In the genomic region with DNA sequence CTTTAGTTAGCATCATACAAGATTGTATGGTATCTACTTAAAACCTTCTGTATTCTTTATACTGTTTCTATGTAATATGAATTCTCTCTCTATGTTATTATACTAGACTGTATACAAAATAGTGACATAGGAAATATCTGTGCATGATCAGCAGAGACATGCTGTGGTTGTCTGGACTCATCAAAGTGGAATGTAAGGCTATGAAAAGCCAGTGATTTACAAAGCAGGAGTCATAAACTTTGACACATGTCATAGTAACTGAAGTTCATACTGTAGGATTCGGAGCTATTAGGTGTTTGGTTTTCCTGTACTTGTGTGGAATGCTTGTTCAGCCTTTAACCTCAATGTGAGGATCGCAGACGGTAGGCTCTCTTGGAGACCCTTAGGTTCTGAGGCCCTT, we compare ENCODE assay signal across 17 mouse cellular contexts. TPM values are rescaled to one million over a fixed set of nuclear protein-coding genes. Genes with fewer than 3 reads are reported as not detected.
A peak's percentile ranks its signal among the peaks of the same experiment; 100 is the strongest.
DNase-seq lines count a peak whose midpoint lies in the region; ATAC-seq and TF ChIP-seq lines count a peak whose summit lies in the region.
"Had no signal": no experiment of that assay in that cellular context is flagged by ENCODE, and none has a peak within 500 bp of the region (broad histone marks: within the 10 kb centered on the region; RNA-seq: fewer than 3 reads in every experiment).

No protein-coding gene starts in this region.

- no peaks in the 10 kb centered on the region for H3K36me3 ChIP-seq in heart, embryonic 15.5 days
- H3K36me3 ChIP-seq in kidney, postnatal 0 days (ENCODE audit: insufficient read depth, low read length), result no peaks in the 10 kb centered on the region
- H3K36me3 ChIP-seq in stomach, embryonic 14.5 days (ENCODE audit: control insufficient read depth, insufficient read depth, low read length), result no peaks in the 10 kb centered on the region
- no peaks in the 10 kb centered on the region for H3K36me3 ChIP-seq in stomach, postnatal 0 days (ENCODE audit: control insufficient read depth, insufficient read depth, low read length)
- no peaks in the 10 kb centered on the region for H3K36me3 ChIP-seq in neural tube, embryonic 15.5 days
- H3K36me3 ChIP-seq: forebrain, embryonic 12.5 days; neural tube, embryonic 12.5 days had no signal

- H3K4me3 ChIP-seq in heart, embryonic 15.5 days, result no peak overlapping the region
- H3K4me3 ChIP-seq in kidney, postnatal 0 days (replicated peaks; ENCODE audit: low read depth, low read length), result no peak overlapping the region
- H3K4me3 ChIP-seq in stomach, embryonic 14.5 days (ENCODE audit: low read depth, low read length), result no peak overlapping the region
- no peak overlapping the region for H3K4me3 ChIP-seq in stomach, postnatal 0 days (ENCODE audit: low read depth, low read length)
- H3K4me3 ChIP-seq in neural tube, embryonic 15.5 days (replicated peaks), result no peak overlapping the region
- H3K4me3 ChIP-seq: forebrain, embryonic 12.5 days; layer of hippocampus, adult 2 months; neural tube, embryonic 12.5 days had no signal

- peaks cover 16% of the 10 kb centered on the region for H3K4me1 ChIP-seq in heart, embryonic 15.5 days (replicated peaks)
- peaks cover 15% of the 10 kb centered on the region for H3K4me1 ChIP-seq in kidney, postnatal 0 days (replicated peaks; ENCODE audit: insufficient read depth, low read length)
- peaks cover 23% of the 10 kb centered on the region for H3K4me1 ChIP-seq in stomach, embryonic 14.5 days (ENCODE audit: control insufficient read depth, insufficient read depth, low read length)
- peaks cover 2% of the 10 kb centered on the region; the same call in 1 of the 2 replicates for H3K4me1 ChIP-seq in stomach, postnatal 0 days (replicated peaks; ENCODE audit: control insufficient read depth, insufficient read depth)
- no peaks in the 10 kb centered on the region for H3K4me1 ChIP-seq in neural tube, embryonic 15.5 days
- H3K4me1 ChIP-seq: forebrain, embryonic 12.5 days; neural tube, embryonic 12.5 days had no signal

- 89% methylated on average over 3 of the region's 3 CpGs for WGBS in heart, embryonic 15.5 days
- WGBS in kidney, postnatal 0 days, result 51% methylated on average over 3 of the region's 3 CpGs
- WGBS in stomach, embryonic 14.5 days, result 60% methylated on average over 3 of the region's 3 CpGs
- WGBS in stomach, postnatal 0 days, result 51% methylated on average over 3 of the region's 3 CpGs
- 86% methylated on average over 3 of the region's 3 CpGs for WGBS in neural tube, embryonic 15.5 days

- intact Hi-C loops in heart, postnatal 14 days (cut with DNase I), result no loop called here

- H3K4me2 ChIP-seq in heart, embryonic 15.5 days, result no peak overlapping the region
- H3K4me2 ChIP-seq in kidney, postnatal 0 days (ENCODE audit: low read length), result no peak overlapping the region
- H3K4me2 ChIP-seq in stomach, embryonic 14.5 days (replicated peaks; ENCODE audit: low read depth, low read length), result no peak overlapping the region
- no peak overlapping the region for H3K4me2 ChIP-seq in stomach, postnatal 0 days (replicated peaks; ENCODE audit: low read depth)
- no peak overlapping the region for H3K4me2 ChIP-seq in neural tube, embryonic 15.5 days
- H3K4me2 ChIP-seq: forebrain, embryonic 12.5 days; hindbrain, embryonic 14.5 days; neural tube, embryonic 12.5 days had no signal

- H3K27ac ChIP-seq in heart, embryonic 15.5 days, result peak overlapping the region; percentile 53; the same call in 1 of the 2 replicates
- peak overlapping the region; percentile 31; the same call in 1 of the 2 replicates for H3K27ac ChIP-seq in kidney, postnatal 0 days
- peak overlapping the region; percentile 29 for H3K27ac ChIP-seq in stomach, embryonic 14.5 days (ENCODE audit: low read length)
- no peak overlapping the region for H3K27ac ChIP-seq in stomach, postnatal 0 days (replicated peaks)
- no peak overlapping the region for H3K27ac ChIP-seq in neural tube, embryonic 15.5 days (replicated peaks)
- H3K27ac ChIP-seq: forebrain, embryonic 12.5 days; hindbrain, embryonic 14.5 days; layer of hippocampus, adult 2 months; neural tube, embryonic 12.5 days had no signal

- 0 out of 2 replicates have a peak overlapping the region, but pooled peaks have one; percentile 14 for H3K9ac ChIP-seq in heart, embryonic 15.5 days
- no peak overlapping the region for H3K9ac ChIP-seq in kidney, postnatal 0 days (ENCODE audit: low read depth, low read length)
- no peak overlapping the region for H3K9ac ChIP-seq in stomach, embryonic 14.5 days (replicated peaks; ENCODE audit: low read depth, low read length)
- no peak overlapping the region for H3K9ac ChIP-seq in stomach, postnatal 0 days (ENCODE audit: low read length)
- no peak overlapping the region for H3K9ac ChIP-seq in neural tube, embryonic 15.5 days (replicated peaks)
- H3K9ac ChIP-seq: forebrain, embryonic 12.5 days; hindbrain, embryonic 14.5 days; neural tube, embryonic 12.5 days had no signal

- H3K27me3 ChIP-seq in heart, embryonic 15.5 days, result no peaks in the 10 kb centered on the region
- H3K27me3 ChIP-seq in kidney, postnatal 0 days (ENCODE audit: insufficient read depth, low read length), result no peaks in the 10 kb centered on the region
- H3K27me3 ChIP-seq in stomach, embryonic 14.5 days (ENCODE audit: control insufficient read depth, insufficient read depth, low read length), result no peaks in the 10 kb centered on the region
- no peaks in the 10 kb centered on the region for H3K27me3 ChIP-seq in stomach, postnatal 0 days (ENCODE audit: control insufficient read depth, insufficient read depth, low read length)
- H3K27me3 ChIP-seq in neural tube, embryonic 15.5 days (replicated peaks), result no peaks in the 10 kb centered on the region
- H3K27me3 ChIP-seq: forebrain, embryonic 12.5 days; neural tube, embryonic 12.5 days had no signal

- TF ChIP-seq CTCF in kidney, postnatal 0 days (IDR thresholded peaks at IDR 0.05; ENCODE audit: low read depth), result no peak
- TF ChIP-seq CTCF in stomach, postnatal 0 days (IDR thresholded peaks at IDR 0.05; ENCODE audit: low read depth), result no peak

- no peak for TF ChIP-seq EP300 in stomach, postnatal 0 days (optimal IDR thresholded peaks at IDR 0.05)

- no peak for ATAC-seq in heart, embryonic 15.5 days (replicated peaks; ENCODE audit: insufficient number of reproducible peaks, insufficient read depth, low FRiP score, low read depth)
- no peak for ATAC-seq in kidney, postnatal 0 days (replicated peaks; ENCODE audit: low FRiP score, low read depth)
- no peak for ATAC-seq in stomach, embryonic 14.5 days (ENCODE audit: insufficient number of reproducible peaks, insufficient read depth, low FRiP score, low read depth)
- ATAC-seq in stomach, postnatal 0 days (ENCODE audit: low FRiP score, low TSS enrichment), result no peak
- no peak for ATAC-seq in neural tube, embryonic 15.5 days (ENCODE audit: low FRiP score)

- H3K9me3 ChIP-seq in heart, embryonic 15.5 days (replicated peaks), result no peaks in the 10 kb centered on the region
- no peaks in the 10 kb centered on the region for H3K9me3 ChIP-seq in kidney, postnatal 0 days (replicated peaks; ENCODE audit: low read length)
- no peaks in the 10 kb centered on the region for H3K9me3 ChIP-seq in stomach, embryonic 14.5 days (ENCODE audit: control insufficient read depth, low read depth, low read length)
- H3K9me3 ChIP-seq in stomach, postnatal 0 days (ENCODE audit: control insufficient read depth, low read length), result no peaks in the 10 kb centered on the region
- H3K9me3 ChIP-seq in neural tube, embryonic 15.5 days (replicated peaks), result no peaks in the 10 kb centered on the region
- H3K9me3 ChIP-seq: forebrain, embryonic 12.5 days; neural tube, embryonic 12.5 days had no signal

- DNase-seq in heart, postnatal 14 days, result no peak
- no peak for DNase-seq in kidney, postnatal 0 days (ENCODE audit: low spot score)
- DNase-seq in kidney, adult 18-20 months, result no peak
- no peak for DNase-seq in stomach, postnatal 0 days (ENCODE audit: low spot score)
- no peak for DNase-seq in thymus, postnatal 25 days
- DNase-seq: adrenal gland, postnatal 10 days; cerebellum, adult 11 months; cerebellum, postnatal 25 days; kidney, adult 8-10 months; right cerebral cortex, postnatal 25 days had no signal

RNA-seq across cellular contexts. Expression of a gene that starts 8.7 kb away (rescaled TPM):
- polyA plus RNA-seq in heart, embryonic 15.5 days (2015; fragmentation: Nextera tagmentation; extraction: Ambion mirVana), result 7.0 and 8.7 TPM in 2 replicates
- 1 to 10 TPM; 6.9 to 7.4 TPM for total RNA-seq in heart, postnatal 14 days (2021)
- polyA plus RNA-seq in kidney, postnatal 0 days (2015; fragmentation: Nextera tagmentation; extraction: Ambion mirVana), result 5.6 and 6.1 TPM in 2 replicates
- polyA plus RNA-seq in stomach, embryonic 14.5 days (2014; fragmentation: Nextera tagmentation; extraction: Ambion mirVana), result 8.3 and 9.7 TPM in 2 replicates
- polyA plus RNA-seq in stomach, postnatal 0 days (2015; fragmentation: Nextera tagmentation; extraction: Ambion mirVana), result 7.3 TPM in 2 replicates
- polyA plus RNA-seq in neural tube, embryonic 15.5 days (2015; fragmentation: Nextera tagmentation; extraction: Ambion mirVana), result 0.77 and 3.4 TPM in 2 replicates

Comparison
In these comparisons a context has a peak if more than half of its experiments do, and no peak if none do; other contexts are left out.
1. H3K27ac ChIP-seq: peak in heart, embryonic 15.5 days (single experiment), kidney, postnatal 0 days (single experiment) and stomach, embryonic 14.5 days (single experiment); none in stomach, postnatal 0 days (single experiment) and neural tube, embryonic 15.5 days (single experiment).